Mouse (Mus musculus) kidney, embryonic 14.5 days (tissue): Measurements from ENCODE around the gene Cnnm2. TPM values are rescaled to one million over a fixed set of nuclear protein-coding genes. Genes with fewer than 3 reads are reported as not detected.

Experiments used
- ATAC-seq: fragments of 200-750 bp; cut with Nextera tagmentation; 2 replicates; pipeline ENCODE4 v1.8.0; 2017; ENCODE audit warnings: moderate number of reproducible peaks, mild to moderate bottlenecking, moderate TSS enrichment, moderate library complexity; ENCODE audit not compliant: low FRiP score, low TSS enrichment
- H3K27ac ChIP-seq: fragments of 300-500 bp; sonication (generic); 2 replicates; pipeline ENCODE4 v1.5.1; 2014; ENCODE audit warnings: low read depth, mild to moderate bottlenecking, low read length, moderate library complexity, mixed read lengths
- H3K27me3 ChIP-seq: fragments of 300-500 bp; sonication (generic); 2 replicates; pipeline ENCODE4 v1.6.1; 2014; ENCODE audit warnings: mild to moderate bottlenecking, low read length; ENCODE audit not compliant: control insufficient read depth, insufficient read depth
- H3K36me3 ChIP-seq: fragments of 300-500 bp; sonication (generic); 2 replicates; pipeline ENCODE4 v1.6.1; 2014; ENCODE audit warnings: low read length, mixed read lengths; ENCODE audit not compliant: control insufficient read depth, insufficient read depth
- H3K4me1 ChIP-seq: fragments of 300-500 bp; sonication (generic); 2 replicates; pipeline ENCODE4 v1.6.1; 2014; ENCODE audit warnings: low read length, mixed read lengths; ENCODE audit not compliant: control insufficient read depth, insufficient read depth
- H3K4me2 ChIP-seq: fragments of 300-500 bp; sonication (generic); replicated peaks from 2 replicates; pipeline ENCODE4 v1.6.1; 2014; ENCODE audit warnings: low read depth, mild to moderate bottlenecking, low read length
- H3K4me3 ChIP-seq: fragments of 300-500 bp; sonication (generic); 2 replicates; pipeline ENCODE4 v1.5.1; 2014; ENCODE audit warnings: mild to moderate bottlenecking, low read length
- H3K9ac ChIP-seq: fragments of 300-500 bp; sonication (generic); 2 replicates; pipeline ENCODE4 v1.6.1; 2014; ENCODE audit warnings: low read depth, mild to moderate bottlenecking, low read length, moderate library complexity
- H3K9me3 ChIP-seq: fragments of 300-500 bp; sonication (generic); 2 replicates; pipeline ENCODE4 v1.6.1; 2016; ENCODE audit warnings: low read length; ENCODE audit not compliant: control insufficient read depth
- WGBS: fragments of 180-500 bp; shearing (Covaris S2); extraction: QIAGEN DNeasy Blood & Tissue Kit; methylation state at CpG from one replicate; pipeline ENCODE4 v1.1.7; 2014; 5-methylcytosine and 5-hydroxymethylcytosine counted together
- polyA plus RNA-seq: library from polyadenylated mRNA; unstranded; fragments of >200 nt; fragmentation: Nextera tagmentation; extraction: Ambion mirVana; gene quantifications from 2 replicates; pipeline ENCODE4 v1.2.1, GENCODE M21; 2014

The Cnnm2 gene
- polyA plus RNA-seq, 1 experiment from 2014 or later, result 6.8 TPM

DNA sequence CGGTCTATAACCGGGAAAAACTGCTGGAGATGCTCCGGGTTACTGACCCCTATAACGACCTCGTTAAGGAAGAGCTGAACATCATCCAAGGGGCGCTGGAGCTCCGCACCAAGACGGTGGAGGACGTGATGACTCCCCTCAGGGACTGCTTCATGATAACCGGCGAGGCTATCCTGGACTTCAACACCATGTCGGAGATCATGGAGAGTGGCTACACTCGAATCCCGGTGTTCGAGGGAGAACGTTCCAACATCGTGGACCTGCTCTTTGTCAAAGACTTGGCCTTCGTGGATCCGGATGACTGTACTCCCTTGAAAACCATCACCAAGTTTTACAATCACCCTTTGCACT, 1.6 kb downstream of the Cnnm2 start:
- ATAC-seq, result no peak
- peaks cover 13% of the 10 kb centered on the region for H3K27me3 ChIP-seq
- no peaks in the 10 kb centered on the region for H3K9me3 ChIP-seq
- peaks cover 15% of the 10 kb centered on the region; the same call in 1 of the 2 replicates for H3K4me1 ChIP-seq
- peak overlapping the region; percentile 95 for H3K4me2 ChIP-seq
- H3K9ac ChIP-seq, result peak overlapping the region; percentile 79; the same call in 1 of the 2 replicates
- WGBS, result 1% methylated on average over 19 of the region's 19 CpGs
- H3K36me3 ChIP-seq, result no peaks in the 10 kb centered on the region
- H3K27ac ChIP-seq, result no peak overlapping the region
- peak overlapping the region; percentile 85 for H3K4me3 ChIP-seq

DNA sequence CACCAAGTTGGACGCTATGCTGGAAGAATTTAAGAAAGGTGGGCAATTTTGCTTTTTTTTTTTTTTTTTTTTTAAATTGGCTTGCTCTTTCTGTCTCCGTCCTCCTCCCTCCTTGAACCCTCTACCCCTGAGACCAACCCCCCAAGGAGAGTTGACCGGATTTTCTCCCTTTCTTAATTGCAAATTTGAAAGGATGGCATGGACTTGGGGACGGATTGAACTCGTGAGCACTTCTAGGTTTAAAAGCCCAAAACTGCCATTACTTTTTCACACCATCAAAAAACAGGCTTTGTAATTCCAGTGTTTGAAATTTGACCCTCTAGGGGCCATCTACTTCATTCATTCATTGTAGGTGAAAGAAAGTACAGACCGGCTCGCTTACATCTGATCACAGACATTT, 2.0 kb downstream of the Cnnm2 start:
- Histone ChIP-seq H3K9ac (peak overlapping the region; percentile 79; the same call in 1 of the 2 replicates), H3K4me1 (peaks cover 15% of the 10 kb centered on the region; the same call in 1 of the 2 replicates), H3K9me3 (no peaks in the 10 kb centered on the region), H3K27ac (no peak overlapping the region), H3K4me3 (peak overlapping the region; percentile 85), H3K4me2 (peak overlapping the region; percentile 95), H3K27me3 (peaks cover 13% of the 10 kb centered on the region), H3K36me3 (no peaks in the 10 kb centered on the region)
- no peak for ATAC-seq
- WGBS, result 9% methylated on average over 7 of the region's 7 CpGs

DNA sequence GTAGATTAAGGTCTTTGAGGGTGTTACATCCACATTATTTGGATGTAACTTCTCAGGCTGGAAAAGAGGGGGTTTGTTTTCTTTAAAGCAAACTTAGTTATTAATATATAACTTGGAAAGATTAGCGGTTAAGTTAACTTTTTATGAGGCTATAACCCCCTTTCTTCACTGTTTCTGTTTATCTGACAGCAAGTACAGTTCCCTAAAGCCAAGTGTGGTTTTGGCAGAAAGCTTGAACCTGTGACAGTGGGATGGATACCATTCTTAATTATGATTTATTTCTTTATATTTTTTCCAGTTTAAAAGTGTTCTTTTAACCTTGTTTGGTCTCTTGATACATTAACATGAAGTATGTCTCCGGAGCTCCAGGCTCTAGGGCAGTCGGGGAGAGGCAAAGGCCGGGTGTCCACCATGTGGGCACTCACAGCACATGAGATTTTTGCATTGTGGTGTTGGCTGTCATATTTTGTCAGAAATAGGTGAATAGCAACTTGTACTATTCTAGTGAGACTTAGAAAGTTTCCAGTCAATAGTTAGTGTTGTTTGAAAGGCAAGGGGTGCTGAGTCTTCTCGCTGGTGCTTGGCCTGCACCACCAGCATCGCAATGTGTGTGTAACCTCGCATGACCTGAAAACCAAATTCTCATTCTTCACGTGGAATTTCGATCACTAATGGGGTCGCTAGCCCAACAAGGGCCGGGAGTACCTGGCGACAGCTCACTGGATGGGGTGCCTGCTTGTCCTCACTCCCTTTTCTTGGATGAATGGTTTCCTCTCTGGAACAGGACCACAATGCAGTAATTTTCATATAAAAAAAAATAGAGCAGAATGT, 2.8 kb downstream of the Cnnm2 start:
- Histone ChIP-seq H3K4me3 (peak overlapping the region; percentile 85), H3K27ac (no peak overlapping the region), H3K4me2 (peak overlapping the region; percentile 95), H3K27me3 (peaks cover 13% of the 10 kb centered on the region), H3K36me3 (no peaks in the 10 kb centered on the region), H3K9ac (no peak overlapping the region), H3K9me3 (no peaks in the 10 kb centered on the region), H3K4me1 (peaks cover 15% of the 10 kb centered on the region; the same call in 1 of the 2 replicates)
- ATAC-seq, result no peak
- WGBS, result 51% methylated on average over 12 of the region's 12 CpGs

DNA sequence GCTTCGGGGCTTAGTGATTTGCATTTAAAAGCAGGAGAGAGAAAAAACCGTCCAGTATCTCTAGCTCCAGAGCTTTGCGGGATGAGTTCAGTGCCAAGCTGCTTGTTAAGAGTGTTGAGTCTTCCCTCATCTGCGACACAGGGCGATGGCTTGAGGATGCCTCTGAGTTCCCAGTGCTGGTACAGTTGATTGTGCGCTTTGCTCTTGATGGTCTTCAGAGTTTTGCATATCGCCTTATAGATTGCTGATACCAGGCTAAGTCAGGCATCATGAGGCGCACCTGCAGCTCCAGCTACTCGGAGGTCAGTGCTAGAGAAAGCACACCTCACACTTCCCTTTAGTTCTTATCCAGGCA, 3.3 kb downstream of the Cnnm2 start:
- Histone ChIP-seq H3K4me1 (peaks cover 17% of the 10 kb centered on the region; the same call in 1 of the 2 replicates), H3K4me2 (peak overlapping the region; percentile 95), H3K9ac (0 out of 2 replicates have a peak overlapping the region, but pooled peaks have one; percentile 34), H3K9me3 (no peaks in the 10 kb centered on the region), H3K36me3 (no peaks in the 10 kb centered on the region), H3K27ac (no peak overlapping the region), H3K27me3 (peaks cover 13% of the 10 kb centered on the region), H3K4me3 (peak overlapping the region; percentile 85; the same call in 1 of the 2 replicates)
- 65% methylated on average over 9 of the region's 9 CpGs for WGBS
- ATAC-seq, result no peak

DNA sequence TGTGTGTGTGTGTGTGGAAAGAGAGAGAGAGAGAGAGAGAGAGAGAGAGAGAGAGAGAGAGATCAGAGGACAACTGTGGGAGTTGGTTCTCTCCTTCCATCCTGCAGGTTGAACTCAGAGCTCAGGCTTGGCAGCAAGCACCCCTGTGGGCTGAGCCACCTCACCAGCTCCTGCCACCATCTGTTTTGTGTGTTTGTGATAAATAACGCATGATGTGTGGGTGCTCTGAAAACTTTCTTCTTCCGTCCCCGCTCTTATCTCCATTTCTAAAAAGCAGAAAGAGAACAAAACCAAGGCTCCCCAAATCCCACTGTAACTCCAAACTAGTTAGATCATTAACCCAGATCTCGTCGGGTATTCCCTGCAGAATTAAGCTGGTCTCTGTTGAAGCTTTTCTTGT, 4.7 kb downstream of the Cnnm2 start:
- H3K36me3 ChIP-seq, result no peaks in the 10 kb centered on the region
- no peak overlapping the region for H3K4me2 ChIP-seq
- no peak for ATAC-seq
- H3K4me1 ChIP-seq, result peaks cover 22% of the 10 kb centered on the region; the same call in 1 of the 2 replicates
- H3K9ac ChIP-seq, result no peak overlapping the region
- H3K9me3 ChIP-seq, result no peaks in the 10 kb centered on the region
- no peak overlapping the region for H3K27ac ChIP-seq
- 67% methylated on average over 5 of the region's 5 CpGs for WGBS
- H3K27me3 ChIP-seq, result peaks cover 13% of the 10 kb centered on the region
- no peak overlapping the region for H3K4me3 ChIP-seq

DNA sequence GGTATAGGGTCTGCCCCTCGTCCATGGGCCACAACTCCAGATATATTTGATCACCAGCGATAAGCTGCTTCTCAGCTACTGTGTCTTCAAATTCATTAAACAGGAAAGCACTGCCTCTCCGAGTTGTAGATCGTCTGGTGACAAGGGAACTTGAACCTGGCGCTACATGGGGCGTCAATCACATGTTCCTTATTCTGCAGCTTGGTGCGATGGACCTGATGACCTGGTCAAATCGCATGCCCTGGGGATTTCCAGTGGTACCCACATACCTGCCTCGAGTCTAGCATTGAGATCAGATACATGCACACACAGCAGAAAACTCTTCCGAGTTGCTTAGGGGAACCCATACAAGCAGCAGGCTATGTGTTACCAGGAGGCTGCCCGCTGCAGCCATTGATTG, 8.4 kb downstream of the Cnnm2 start:
- Histone ChIP-seq H3K4me3 (no peak overlapping the region), H3K9me3 (no peaks in the 10 kb centered on the region), H3K36me3 (no peaks in the 10 kb centered on the region), H3K4me1 (0 out of 2 replicates have a peak, but pooled peaks cover 8% of the 10 kb centered on the region), H3K27ac (no peak overlapping the region), H3K4me2 (no peak overlapping the region), H3K9ac (no peak overlapping the region), H3K27me3 (no peaks in the 10 kb centered on the region)
- 81% methylated on average over 11 of the region's 11 CpGs for WGBS
- no peak for ATAC-seq

DNA sequence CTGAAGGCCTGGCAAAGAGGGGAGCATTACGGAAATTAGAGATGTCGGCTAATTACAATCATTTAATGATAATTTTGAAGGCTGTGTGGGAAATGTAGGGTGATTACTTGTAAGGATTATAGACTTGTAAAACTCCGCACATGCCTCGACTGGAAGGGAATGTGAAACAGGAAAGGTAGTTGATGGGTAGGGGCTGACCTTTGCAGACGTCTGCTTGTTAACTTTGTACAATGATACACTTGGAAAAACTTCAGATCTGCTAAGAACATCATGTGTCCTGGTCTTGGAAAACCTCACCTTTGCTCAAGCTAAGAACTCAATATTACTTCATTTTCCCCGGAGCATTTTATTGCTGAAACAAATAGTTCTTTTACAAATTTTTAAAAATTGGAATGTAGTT, 10.4 kb downstream of the Cnnm2 start:
- H3K27ac ChIP-seq, result no peak overlapping the region
- no peaks in the 10 kb centered on the region for H3K36me3 ChIP-seq
- H3K4me2 ChIP-seq, result no peak overlapping the region
- no peak overlapping the region for H3K9ac ChIP-seq
- 73% methylated on average over 6 of the region's 6 CpGs for WGBS
- 0 out of 2 replicates have a peak, but pooled peaks cover 8% of the 10 kb centered on the region for H3K4me1 ChIP-seq
- no peak overlapping the region for H3K4me3 ChIP-seq
- ATAC-seq, result no peak
- no peaks in the 10 kb centered on the region for H3K27me3 ChIP-seq
- no peaks in the 10 kb centered on the region for H3K9me3 ChIP-seq

DNA sequence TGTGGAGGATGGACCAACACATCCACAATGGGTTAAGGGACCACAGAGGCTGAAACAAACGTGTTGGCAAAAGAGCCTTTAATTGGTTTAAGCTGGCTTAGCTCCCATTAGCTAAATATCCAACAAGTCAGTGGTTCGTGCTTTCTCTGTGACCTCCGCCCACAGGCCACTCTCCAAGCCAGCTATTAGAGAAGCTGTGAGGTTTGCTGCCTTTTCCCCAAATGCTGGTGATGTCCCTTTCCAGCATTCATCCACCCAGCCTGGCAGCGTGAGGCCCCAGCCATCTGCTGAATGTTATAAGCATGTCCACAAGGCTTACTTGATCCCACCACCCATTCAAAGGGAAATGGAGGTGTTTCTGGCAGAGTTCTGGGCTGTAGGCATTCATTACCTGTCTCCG, 15.0 kb downstream of the Cnnm2 start:
- H3K36me3 ChIP-seq, result no peaks in the 10 kb centered on the region
- no peak overlapping the region for H3K4me3 ChIP-seq
- H3K9ac ChIP-seq, result no peak overlapping the region
- 65% methylated on average over 5 of the region's 5 CpGs for WGBS
- H3K27ac ChIP-seq, result no peak overlapping the region
- H3K27me3 ChIP-seq, result no peaks in the 10 kb centered on the region
- no peak for ATAC-seq
- no peaks in the 10 kb centered on the region for H3K4me1 ChIP-seq
- H3K9me3 ChIP-seq, result no peaks in the 10 kb centered on the region
- no peak overlapping the region for H3K4me2 ChIP-seq

DNA sequence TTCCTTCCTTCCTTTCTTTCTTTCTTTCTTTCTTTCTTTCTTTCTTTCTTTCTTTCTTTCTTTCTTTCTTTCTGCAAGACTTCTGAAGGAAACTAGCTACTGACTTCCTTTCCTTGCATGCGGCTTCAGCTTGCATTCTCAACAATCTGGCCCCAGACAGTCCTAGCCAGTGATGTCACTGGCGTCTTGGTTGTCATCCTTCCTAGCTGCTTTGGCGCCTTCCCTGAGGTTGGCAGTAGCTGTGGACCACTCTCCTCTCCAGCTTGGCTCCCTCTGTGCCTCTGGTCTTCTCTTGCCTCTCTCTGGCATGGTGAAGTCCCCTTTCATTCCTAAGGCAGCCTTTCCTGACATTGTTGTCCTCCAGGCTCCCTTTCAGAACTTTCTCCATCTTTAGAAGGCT, 15.5 kb downstream of the Cnnm2 start:
- H3K4me2 ChIP-seq, result no peak overlapping the region
- no peak overlapping the region for H3K4me3 ChIP-seq
- no peak overlapping the region for H3K9ac ChIP-seq
- no peaks in the 10 kb centered on the region for H3K36me3 ChIP-seq
- H3K27me3 ChIP-seq, result no peaks in the 10 kb centered on the region
- ATAC-seq, result no peak
- no peaks in the 10 kb centered on the region for H3K9me3 ChIP-seq
- no peak overlapping the region for H3K27ac ChIP-seq
- no peaks in the 10 kb centered on the region for H3K4me1 ChIP-seq
- 89% methylated on average over 3 of the region's 3 CpGs for WGBS
